Mouse (Mus musculus): ENCODE data around the gene Npas2.

GRCm38 (mm10) chr1:39179806-39180205 is 13.7 kb upstream of the Npas2 start:
- no peak for TF ChIP-seq POLR2A (IDR thresholded peaks at IDR 0.05; ENCODE audit: borderline replicate concordance, control insufficient read depth, low read depth, low read length)
- no peak for TF ChIP-seq CTCF (IDR thresholded peaks at IDR 0.05; ENCODE audit: control insufficient read depth, insufficient read depth, low read length)

Measured in bone marrow, adult 2 months (tissue).